Mouse (Mus musculus) stomach, postnatal 0 days (tissue): ENCODE measurements around the gene Ttll11. TPM values are rescaled to one million over a fixed set of nuclear protein-coding genes. Genes with fewer than 3 reads are reported as not detected.
A peak's percentile ranks its signal among the peaks of the same experiment; 100 is the strongest.

Source experiments
- ATAC-seq: fragments of 200-750 bp; cut with Nextera tagmentation; 2 replicates; pipeline ENCODE4 v1.8.0; 2017; ENCODE audit not compliant: low FRiP score, low TSS enrichment
- DNase-seq: peaks from one replicate; pipeline ENCODE4 v3.0.0-alpha.2; 2016; ENCODE audit warnings: low spot score
- H3K27ac ChIP-seq: fragments of 300-500 bp; sonication (generic); replicated peaks from 2 replicates; pipeline ENCODE4 v1.5.1; 2014; ENCODE audit warnings: mild to moderate bottlenecking, control low read depth
- H3K27me3 ChIP-seq: fragments of 300-500 bp; sonication (generic); 2 replicates; pipeline ENCODE4 v1.6.1; 2014; ENCODE audit warnings: low read length; ENCODE audit not compliant: control insufficient read depth, insufficient read depth
- H3K36me3 ChIP-seq: fragments of 300-500 bp; sonication (generic); 2 replicates; pipeline ENCODE4 v1.6.1; 2014; ENCODE audit warnings: low read length, mixed read lengths; ENCODE audit not compliant: control insufficient read depth, insufficient read depth
- H3K4me1 ChIP-seq: fragments of 300-500 bp; sonication (generic); replicated peaks from 2 replicates; pipeline ENCODE4 v1.6.1; 2014; ENCODE audit warnings: antibody characterized with exemption; ENCODE audit not compliant: control insufficient read depth, insufficient read depth
- H3K4me2 ChIP-seq: fragments of 300-500 bp; sonication (generic); replicated peaks from 2 replicates; pipeline ENCODE4 v1.6.1; 2014; ENCODE audit warnings: low read depth, mild to moderate bottlenecking, control low read depth, moderate library complexity
- H3K4me3 ChIP-seq: fragments of 300-500 bp; sonication (generic); 2 replicates; pipeline ENCODE4 v1.5.1; 2014; ENCODE audit warnings: low read depth, low read length, control low read depth
- H3K9ac ChIP-seq: fragments of 300-500 bp; sonication (generic); 2 replicates; pipeline ENCODE4 v1.6.1; 2014; ENCODE audit warnings: mild to moderate bottlenecking, low read length, control low read depth, mixed read lengths
- H3K9me3 ChIP-seq: fragments of 300-500 bp; sonication (generic); 2 replicates; pipeline ENCODE4 v1.6.1; 2016; ENCODE audit warnings: low read length; ENCODE audit not compliant: control insufficient read depth
- CTCF ChIP-seq: IDR thresholded peaks from 2 replicates; pipeline ENCODE4 v1.5.1; 2016; ENCODE audit warnings: antibody characterized with exemption, low read depth, mild to moderate bottlenecking, moderate library complexity
- EP300 ChIP-seq: optimal IDR thresholded peaks from 2 replicates; pipeline ENCODE3; 2016; ENCODE audit warnings: antibody characterized with exemption
- WGBS: fragments of 180-500 bp; shearing (Covaris S2); extraction: QIAGEN DNeasy Blood & Tissue Kit; methylation state at CpG from one replicate; pipeline ENCODE4 v1.1.7; 2014; 5-methylcytosine and 5-hydroxymethylcytosine counted together
- polyA plus RNA-seq: library from polyadenylated mRNA; unstranded; fragments of >200 nt; fragmentation: Nextera tagmentation; extraction: Ambion mirVana; gene quantifications from 2 replicates; pipeline ENCODE4 v1.2.1, GENCODE M21; 2015

The Ttll11 gene
- polyA plus RNA-seq, 1 experiment from 2014 or later = 0.55 TPM

DNA sequence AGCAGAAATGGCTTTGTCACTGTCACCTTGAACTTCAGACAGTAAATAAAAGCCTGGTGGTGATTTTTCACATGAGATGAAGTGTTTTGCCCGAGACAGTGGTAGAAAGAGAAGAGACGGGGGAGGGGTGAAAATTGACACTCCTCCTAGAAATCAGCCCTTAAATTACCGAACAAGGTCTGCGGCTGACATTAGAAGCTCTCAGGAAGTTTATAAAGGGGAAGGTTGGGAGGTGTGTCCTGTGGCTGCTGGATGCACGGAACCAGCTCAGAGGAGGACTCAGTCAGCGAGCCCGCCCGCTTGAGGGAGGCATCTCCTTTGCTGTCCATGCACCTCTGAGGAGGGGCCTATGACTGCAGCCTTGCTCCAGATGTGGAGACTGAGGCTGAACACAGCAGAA is 181.7 kb downstream of the Ttll11 start:
- H3K27me3 ChIP-seq = no peaks in the 10 kb centered on the region
- no peak overlapping the region for H3K4me2 ChIP-seq
- no peak overlapping the region for H3K27ac ChIP-seq
- ATAC-seq (no peak), DNase-seq (no peak)
- H3K4me3 ChIP-seq = no peak overlapping the region
- H3K4me1 ChIP-seq = no peaks in the 10 kb centered on the region
- H3K36me3 ChIP-seq = no peaks in the 10 kb centered on the region
- WGBS = 52% methylated on average over 8 of the region's 8 CpGs
- H3K9ac ChIP-seq = no peak overlapping the region
- no peaks in the 10 kb centered on the region for H3K9me3 ChIP-seq
- no peak for TF ChIP-seq EP300
- TF ChIP-seq CTCF = no peak

GRCm38 (mm10) chr2:35789362-35790326 is 190.1 kb downstream of the Ttll11 start:
- H3K4me1 ChIP-seq = no peaks in the 10 kb centered on the region
- no peak overlapping the region for H3K4me3 ChIP-seq
- TF ChIP-seq EP300 (no peak), CTCF (no peak)
- no peak overlapping the region for H3K4me2 ChIP-seq
- WGBS = 86% methylated on average over 27 of the region's 27 CpGs
- H3K9me3 ChIP-seq = no peaks in the 10 kb centered on the region
- H3K27me3 ChIP-seq = no peaks in the 10 kb centered on the region
- H3K36me3 ChIP-seq = no peaks in the 10 kb centered on the region
- H3K9ac ChIP-seq = no peak overlapping the region
- no peak for ATAC-seq
- DNase-seq = no peak
- no peak overlapping the region for H3K27ac ChIP-seq

DNA sequence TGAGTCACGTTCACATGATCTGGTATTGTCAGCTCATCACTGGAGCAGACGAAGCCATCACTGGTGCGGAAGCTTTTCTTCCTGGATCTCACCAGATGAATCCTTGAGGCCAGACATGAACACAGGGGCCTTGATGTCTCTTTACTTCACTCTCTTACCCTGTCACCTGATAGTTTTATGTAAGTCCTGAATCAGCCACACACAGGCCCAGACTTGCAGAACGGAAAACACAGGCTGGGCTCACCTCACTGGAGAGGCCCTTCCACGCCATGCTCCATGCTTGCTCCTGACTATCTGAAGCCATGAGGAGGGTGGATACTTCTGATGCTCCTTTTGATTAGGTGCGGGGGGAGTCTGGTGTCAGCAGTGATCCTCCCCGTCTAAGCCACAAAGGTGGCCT is 193.8 kb downstream of the Ttll11 start:
- no peak overlapping the region for H3K9ac ChIP-seq
- H3K9me3 ChIP-seq = no peaks in the 10 kb centered on the region
- TF ChIP-seq EP300 (no peak), CTCF (no peak)
- ATAC-seq = no peak
- H3K27ac ChIP-seq = no peak overlapping the region
- no peak for DNase-seq
- no peaks in the 10 kb centered on the region for H3K27me3 ChIP-seq
- no peaks in the 10 kb centered on the region for H3K36me3 ChIP-seq
- H3K4me3 ChIP-seq = no peak overlapping the region
- no peaks in the 10 kb centered on the region for H3K4me1 ChIP-seq
- H3K4me2 ChIP-seq = no peak overlapping the region
- WGBS = 77% methylated on average over 7 of the region's 7 CpGs

GRCm38 (mm10) chr2:35783368-35783767 is 196.3 kb downstream of the Ttll11 start:
- H3K27me3 ChIP-seq = no peaks in the 10 kb centered on the region
- H3K4me2 ChIP-seq = no peak overlapping the region
- 40% methylated on average over 10 of the region's 10 CpGs for WGBS
- H3K27ac ChIP-seq = no peak overlapping the region
- no peak for TF ChIP-seq EP300
- no peak for TF ChIP-seq CTCF
- no peaks in the 10 kb centered on the region for H3K4me1 ChIP-seq
- DNase-seq (peak; percentile 26), ATAC-seq (peak; percentile 64)
- H3K9ac ChIP-seq = no peak overlapping the region
- H3K36me3 ChIP-seq = no peaks in the 10 kb centered on the region
- H3K9me3 ChIP-seq = no peaks in the 10 kb centered on the region
- no peak overlapping the region for H3K4me3 ChIP-seq

GRCm38 (mm10) chr2:35779266-35779665 is 200.4 kb downstream of the Ttll11 start:
- Histone ChIP-seq H3K9ac (no peak overlapping the region), H3K4me3 (no peak overlapping the region), H3K4me2 (no peak overlapping the region), H3K36me3 (no peaks in the 10 kb centered on the region), H3K27ac (no peak overlapping the region), H3K9me3 (no peaks in the 10 kb centered on the region), H3K27me3 (no peaks in the 10 kb centered on the region), H3K4me1 (no peaks in the 10 kb centered on the region)
- no peak for ATAC-seq
- TF ChIP-seq CTCF (no peak), EP300 (no peak)
- 89% methylated on average over 5 of the region's 5 CpGs for WGBS
- no peak for DNase-seq

- WGBS = 85% methylated on average over 9 of the region's 9 CpGs
- Histone ChIP-seq H3K36me3 (no peaks in the 10 kb centered on the region), H3K4me2 (no peak overlapping the region), H3K27me3 (no peaks in the 10 kb centered on the region), H3K27ac (no peak overlapping the region), H3K9ac (no peak overlapping the region), H3K4me3 (no peak overlapping the region), H3K9me3 (no peaks in the 10 kb centered on the region), H3K4me1 (no peaks in the 10 kb centered on the region)
- ATAC-seq (0 out of 2 replicates have a peak, but pooled peaks have one; percentile 35), DNase-seq (no peak)
- TF ChIP-seq EP300 (no peak), CTCF (no peak)
Measured at GRCm38 (mm10) chr2:35776935-35777334, 202.8 kb downstream of the Ttll11 start.
